Mouse (Mus musculus) megakaryocyte, embryonic 14.5 days (primary cell): ENCODE results near the gene Arl3.

Source experiments
- FLI1 ChIP-seq: IDR thresholded peaks from 2 replicates; pipeline ENCODE4 v1.6.1; 2012; ENCODE audit warnings: low read length, inconsistent platforms, mixed read lengths
- GATA1 ChIP-seq: IDR thresholded peaks from 3 replicates; pipeline ENCODE4 v1.6.1; 2012; ENCODE audit warnings: mixed read lengths, low read length, inconsistent platforms, borderline replicate concordance

GRCm38 (mm10) chr19:46503351-46504084, 69.5 kb downstream of the Arl3 start:
- no peak for TF ChIP-seq GATA1
- TF ChIP-seq FLI1, result no peak
